Mouse (Mus musculus) urinary bladder, adult 2 months (tissue): ENCODE data around the gene Tmco3. TPM values are rescaled to one million over a fixed set of nuclear protein-coding genes. Genes with fewer than 3 reads are reported as not detected.
"Not testable (repeated sequence)": the region's sequence is repeated elsewhere in the genome, so short reads cannot be mapped to it uniquely, and the experiment has no call there.

Source experiments
- DNase-seq: peaks from one replicate; pipeline ENCODE4 v3.0.0; 2022; ENCODE audit warnings: low spot score
- polyA plus RNA-seq: library from polyadenylated mRNA; depleted of rRNA; stranded (reverse); fragments of >200 nt; gene quantifications from 2 replicates; pipeline ENCODE4 v1.2.3, GENCODE M21; 2012

Tmco3 gene
- polyA plus RNA-seq, 1 experiment, result 22.1 TPM

DNA sequence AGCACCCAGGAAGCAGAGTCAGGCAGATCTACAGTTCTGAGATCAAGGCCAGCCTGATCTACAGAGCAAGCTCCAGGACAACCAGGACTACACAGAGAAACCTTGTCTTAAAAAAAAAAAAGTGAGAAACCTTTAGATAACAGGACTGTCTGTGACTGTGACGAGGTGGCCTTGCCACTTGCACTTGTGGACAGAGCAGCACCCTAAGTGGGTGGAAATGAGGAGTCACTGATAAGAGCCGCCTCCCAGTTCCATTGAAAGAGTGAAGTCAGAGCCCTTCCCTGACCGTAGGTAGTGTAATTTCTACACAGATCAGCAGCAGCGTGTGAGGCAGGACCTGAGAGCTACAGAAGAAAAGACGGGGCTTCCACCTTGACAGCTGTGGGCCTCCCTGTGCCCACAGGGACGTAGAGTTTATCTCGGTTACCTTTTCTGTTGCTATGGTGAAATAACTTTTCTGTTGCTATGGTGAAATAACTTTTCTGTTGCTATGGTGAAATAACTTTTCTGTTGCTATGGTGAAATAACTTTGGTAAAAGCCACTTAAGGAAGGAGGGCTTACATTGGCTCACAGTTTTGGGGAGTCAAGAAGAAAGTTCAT is 18.4 kb downstream of the Tmco3 start:
- no peak for DNase-seq

DNA sequence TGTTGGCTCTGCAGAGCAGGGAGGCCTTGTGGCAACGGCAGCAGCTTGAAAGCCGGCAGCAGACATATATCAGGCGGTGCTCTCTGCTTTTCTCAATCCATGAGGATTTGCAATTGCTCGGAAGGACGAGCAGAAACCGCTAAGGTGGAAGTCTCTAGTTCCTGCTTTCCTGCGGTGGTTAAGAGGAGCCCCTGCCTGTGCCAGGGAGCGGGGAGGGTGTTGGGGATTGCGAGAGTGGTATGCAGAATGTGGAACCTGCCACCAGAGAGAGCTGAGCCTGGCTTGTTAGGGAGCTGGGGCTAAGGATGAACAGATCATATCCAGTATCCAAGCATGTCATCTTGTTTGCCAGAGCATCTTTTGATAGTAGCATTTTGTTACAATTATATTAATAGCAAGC is 18.9 kb downstream of the Tmco3 start:
- no peak for DNase-seq

DNA sequence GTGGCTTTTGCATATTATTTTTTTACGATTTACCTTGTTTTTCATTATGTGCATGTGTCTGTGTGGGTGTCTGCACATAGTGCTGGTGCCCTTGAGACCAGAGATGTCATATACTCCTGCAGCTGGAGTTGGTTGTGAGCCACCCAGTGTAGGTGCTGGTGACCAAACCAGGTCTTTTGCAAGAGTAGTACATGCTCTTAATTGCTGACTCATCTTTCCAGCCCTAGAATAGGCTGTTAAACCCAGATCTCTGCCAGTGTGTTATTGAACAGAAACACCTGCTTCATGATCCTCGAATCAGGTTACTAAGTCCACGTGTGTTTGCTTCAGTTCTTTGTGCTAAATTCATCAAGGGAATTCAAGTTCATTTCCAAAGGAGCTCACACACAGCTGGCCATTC is 26.9 kb downstream of the Tmco3 start:
- DNase-seq, result no peak

DNA sequence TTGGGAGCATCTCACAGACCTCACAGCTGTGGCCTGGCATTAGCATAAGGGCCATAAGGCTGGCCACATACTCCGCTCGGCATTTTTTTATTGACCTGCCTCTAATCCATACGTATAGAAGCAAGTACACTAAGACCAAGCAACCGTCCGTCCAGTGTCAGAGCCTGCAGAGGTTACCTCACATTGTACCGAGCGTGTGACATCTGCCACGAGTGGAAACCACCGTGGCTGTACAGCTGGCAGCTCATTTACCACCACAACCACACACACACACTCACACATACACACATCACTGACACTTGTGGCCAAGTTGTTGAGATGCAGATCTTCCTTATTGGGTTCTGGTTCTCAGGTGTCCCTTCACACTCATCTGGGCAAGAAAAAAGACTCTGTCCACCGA is 28.7 kb downstream of the Tmco3 start:
- no peak for DNase-seq

DNA sequence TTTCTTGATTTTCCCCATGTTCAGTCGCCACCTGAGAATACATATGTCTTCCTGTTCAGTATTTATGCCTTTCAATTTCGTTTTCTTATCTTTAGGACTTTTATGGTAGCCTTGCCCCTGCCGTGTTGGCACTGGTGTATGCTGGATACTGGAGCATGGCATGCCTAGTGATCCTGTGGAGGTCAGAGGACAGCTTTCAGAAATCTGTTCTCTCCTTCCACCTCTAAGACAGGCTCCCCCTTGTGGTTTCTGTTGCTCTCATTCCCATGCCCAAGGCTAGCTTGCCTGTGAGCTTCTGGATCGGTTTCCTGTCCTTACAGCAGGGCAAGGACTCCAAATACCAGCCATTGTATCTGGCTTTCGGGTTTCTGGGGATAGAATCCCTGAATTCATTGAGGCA is 38.6 kb downstream of the Tmco3 start:
- no peak for DNase-seq

DNA sequence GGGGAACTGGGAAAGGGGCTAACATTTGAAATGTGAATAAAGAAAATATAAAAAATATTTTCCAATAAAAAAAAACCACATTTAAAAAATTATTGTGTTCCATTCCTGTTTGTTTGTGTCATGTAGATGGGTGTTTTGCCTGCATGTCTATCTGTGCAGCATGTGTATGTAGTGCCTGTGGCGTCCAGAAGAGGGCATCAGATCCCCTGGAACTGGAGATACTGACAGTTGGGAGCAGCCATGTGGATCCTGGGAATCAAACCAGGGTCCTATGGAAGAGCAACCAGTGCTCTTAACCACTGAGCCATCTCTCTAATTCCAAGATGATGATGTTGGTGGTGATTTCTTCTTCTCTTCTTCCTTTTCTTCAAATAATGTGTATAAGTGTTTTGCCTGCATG is 46.7 kb downstream of the Tmco3 start:
- DNase-seq, result no peak

DNA sequence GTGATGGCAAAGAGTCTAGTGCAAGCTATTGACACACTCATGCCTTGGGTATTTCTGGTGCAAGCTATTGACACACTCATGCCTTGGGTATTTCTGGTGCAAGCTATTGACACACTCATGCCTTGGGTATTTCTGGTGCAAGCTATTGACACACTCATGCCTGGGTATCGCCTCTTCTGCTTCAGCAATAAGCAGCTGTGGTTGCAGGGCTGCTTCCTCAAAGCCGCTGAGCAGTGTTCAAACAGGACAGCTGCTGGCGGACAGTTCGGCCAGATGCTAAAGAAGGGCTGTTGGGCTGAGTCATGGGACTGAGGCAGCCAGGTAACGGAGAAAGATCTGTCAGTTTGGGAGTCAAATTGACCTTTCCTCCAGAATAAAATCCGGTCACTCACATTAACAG is 49.3 kb downstream of the Tmco3 start:
- DNase-seq, result not testable (repeated sequence)

DNA sequence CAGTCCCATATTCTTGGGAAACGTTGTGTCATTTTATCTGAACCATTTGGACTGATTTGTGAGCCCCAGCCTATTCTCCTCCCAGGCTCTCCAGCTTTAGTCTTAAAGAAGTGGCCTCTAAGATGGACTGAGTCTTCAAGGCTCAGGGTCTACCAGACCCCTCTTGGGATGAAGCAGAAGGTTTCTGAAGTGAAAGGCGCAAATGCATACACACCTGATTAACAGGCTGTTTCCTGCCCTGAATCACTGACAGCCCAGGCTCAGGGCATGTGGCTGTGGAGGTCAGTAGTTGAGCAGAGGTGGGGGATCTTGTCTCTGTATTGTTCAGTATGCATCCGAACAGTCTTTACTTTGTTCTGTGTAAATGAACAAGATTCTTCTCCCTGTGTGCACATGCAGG is 49.7 kb downstream of the Tmco3 start:
- DNase-seq, result no peak

DNA sequence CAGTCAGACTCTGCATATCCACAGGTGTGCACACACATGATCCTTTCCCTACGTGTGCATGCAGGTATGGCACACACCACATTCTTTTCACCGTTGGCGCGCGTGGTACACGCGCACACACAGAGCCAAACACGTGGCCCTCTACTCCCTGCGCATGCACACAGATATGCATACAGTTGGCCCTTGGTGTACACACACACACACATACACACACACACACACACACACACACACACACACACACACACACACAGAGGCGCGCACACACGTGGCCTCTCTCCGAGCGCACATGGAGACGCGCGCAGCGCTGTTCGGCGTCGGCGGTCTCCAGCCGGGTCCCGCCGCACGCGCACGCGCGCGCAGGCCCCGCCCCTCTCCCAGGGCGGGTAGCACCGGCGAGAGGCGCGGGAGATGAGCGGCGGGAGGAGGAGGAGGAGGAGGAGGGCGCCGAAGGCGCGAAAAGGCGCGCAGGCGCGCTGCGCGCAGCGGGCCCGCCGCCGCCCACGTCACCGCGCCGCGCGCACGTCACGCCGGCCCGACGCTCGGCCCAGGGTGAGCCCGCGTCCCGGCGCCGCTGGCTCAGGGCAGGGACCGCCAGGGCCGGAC is 50.4 kb downstream of the Tmco3 start, which contains the start of gene Tfdp1:
TSS of gene Tfdp1 (plus strand) at position 497 of the 606 bp plus-strand sequence.
- peak; percentile 60 for DNase-seq

DNA sequence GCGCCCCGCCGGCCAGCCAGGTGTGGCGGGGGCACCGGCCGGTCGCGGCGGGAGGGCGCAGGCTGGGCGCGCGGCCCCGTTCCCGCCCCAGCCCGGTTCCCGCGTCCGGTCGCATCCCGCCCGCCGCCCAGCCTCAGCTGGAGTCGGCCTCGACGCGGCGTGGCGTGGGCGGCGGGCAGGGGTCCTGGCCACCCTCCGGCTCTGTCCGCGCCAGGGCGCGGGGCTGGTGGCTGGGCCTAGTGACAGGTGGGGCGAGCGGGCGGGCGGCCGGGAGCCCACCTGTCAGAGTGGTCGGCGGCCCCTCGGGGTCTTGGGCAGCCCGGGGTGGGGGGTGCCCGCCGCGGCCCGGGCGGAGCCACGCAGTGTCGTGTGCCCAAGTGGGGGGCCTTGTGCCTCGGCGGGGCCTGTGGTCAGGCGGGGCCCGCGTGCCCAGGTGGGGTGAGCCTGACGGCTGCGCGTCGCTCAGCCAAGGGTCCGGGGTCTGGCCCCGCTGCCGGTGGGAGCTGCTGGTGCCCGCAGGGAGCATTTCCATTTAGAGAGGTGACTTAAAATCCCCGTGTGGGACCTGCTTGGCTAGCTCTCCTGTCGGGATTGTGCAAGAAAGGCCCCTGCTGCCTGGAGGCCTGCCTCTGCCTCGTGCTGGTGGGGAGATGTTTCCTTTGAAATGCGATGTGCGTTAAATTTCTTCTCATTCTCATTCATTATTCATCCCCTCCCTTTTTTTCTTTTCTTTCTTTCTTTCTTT is 51.1 kb downstream of the Tmco3 start:
- peak; percentile 44 for DNase-seq

DNA sequence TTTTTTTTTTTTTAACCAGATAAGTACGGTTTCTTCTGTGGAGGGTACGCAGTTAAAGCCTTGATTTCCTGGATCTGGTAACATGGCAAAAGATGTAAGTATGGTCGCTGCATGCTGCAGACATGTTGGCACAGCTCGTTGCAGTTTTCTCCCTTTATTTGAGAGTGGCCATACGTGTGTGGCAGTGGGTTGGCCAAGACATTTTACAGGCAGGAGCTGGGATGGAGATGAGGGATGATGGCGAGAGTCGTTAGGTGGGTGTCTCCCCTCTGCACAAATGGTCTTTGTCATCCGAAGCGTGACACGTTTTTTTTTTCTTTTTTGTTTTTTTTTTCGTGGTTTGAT is 51.6 kb downstream of the Tmco3 start:
- DNase-seq, result no peak

DNA sequence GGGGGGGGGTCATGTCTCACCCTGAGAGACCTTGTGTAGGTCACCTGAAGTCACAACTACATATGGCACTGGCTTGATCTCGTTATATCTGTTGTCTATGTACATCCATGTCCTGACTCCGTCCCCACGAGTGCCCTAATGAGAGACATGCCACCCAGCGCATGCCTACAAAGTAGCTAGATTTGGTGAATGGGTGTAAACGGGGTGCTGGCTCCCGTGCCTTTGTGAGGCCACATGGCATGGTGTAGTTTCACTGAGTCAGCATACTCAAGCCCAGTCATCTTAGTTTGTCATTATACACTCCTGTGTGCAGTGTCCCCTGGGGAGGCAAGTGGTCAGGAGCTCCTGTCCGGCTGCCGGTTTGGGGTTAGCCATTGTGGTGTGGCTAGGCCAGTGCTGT is 52.7 kb downstream of the Tmco3 start:
- no peak for DNase-seq

DNA sequence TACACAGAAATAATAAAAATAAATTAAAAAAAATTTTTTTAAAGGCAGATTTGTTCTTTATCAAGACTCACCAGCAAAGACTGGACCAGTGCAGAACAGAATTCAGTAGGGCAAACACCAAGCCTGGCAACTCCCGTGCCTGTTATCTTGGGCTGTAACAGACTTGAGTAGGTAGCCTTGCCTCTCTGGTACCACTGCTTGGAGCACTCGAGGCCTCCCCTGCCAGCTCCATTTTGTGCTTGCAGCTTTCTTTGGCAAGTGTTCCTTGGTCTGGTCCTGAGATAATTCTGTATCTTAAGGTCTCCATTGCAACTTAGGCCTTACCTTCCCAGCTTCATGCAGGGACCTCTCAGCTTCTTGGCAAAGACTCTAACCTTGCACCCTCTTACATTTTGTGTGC is 54.4 kb downstream of the Tmco3 start:
- DNase-seq, result no peak

DNA sequence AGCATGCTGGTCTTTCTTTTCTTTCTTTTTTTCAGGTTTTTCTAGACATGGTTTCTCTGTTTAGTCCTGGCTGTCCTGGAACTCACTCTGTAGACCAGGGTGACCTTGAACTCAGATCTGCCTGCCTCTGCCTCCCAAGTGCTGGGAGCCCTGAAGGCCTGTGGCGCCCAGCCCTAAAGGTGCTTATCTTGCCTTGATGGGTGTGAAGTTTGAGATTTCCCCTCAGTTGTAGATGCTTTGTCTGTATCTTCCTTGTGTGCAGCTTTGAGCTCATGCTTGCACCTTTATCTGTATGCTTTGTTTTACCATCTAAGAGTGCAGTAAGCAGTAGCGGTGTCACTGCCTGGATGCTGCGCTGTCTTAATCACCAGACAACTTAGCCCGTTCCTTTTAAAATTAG is 55.1 kb downstream of the Tmco3 start:
- no peak for DNase-seq

DNA sequence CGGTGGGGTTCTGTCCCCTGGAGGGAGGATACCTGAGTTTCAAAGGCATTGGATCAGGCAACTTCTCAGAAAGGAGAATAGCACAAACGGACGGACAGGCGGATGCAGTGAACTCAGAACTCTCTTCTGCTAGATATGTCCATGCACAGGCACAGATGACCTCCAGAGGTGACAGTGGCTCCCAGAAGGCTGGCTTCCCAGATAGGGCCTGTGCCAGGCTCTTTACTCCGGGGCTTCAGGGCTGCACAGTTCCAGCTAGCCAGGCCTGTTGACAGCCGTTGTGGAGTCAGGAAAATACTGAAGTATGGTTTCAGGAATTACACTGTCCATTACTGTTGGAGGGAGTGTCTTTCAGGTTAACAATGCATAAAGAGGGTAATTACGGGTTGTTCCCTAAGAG is 62.1 kb downstream of the Tmco3 start:
- DNase-seq, result no peak

DNA sequence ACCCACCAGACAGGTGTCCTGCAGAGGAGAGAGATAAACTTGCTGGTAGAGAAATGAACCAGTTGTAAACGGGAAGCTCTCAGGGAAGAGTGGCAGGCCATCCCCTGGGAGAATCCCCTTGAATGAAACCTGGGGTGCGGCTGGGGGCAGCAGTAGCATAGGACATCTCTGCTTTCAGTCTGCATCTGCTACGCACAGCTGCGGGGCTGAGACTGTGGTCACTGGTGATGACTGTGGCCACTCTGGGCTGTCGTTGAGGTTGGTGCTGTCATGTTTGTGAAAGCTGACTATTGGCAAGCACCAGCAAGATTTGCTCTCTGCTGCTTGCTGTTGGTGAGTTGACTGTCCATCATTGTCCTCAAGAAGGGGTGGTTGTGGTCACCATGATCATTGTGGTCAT is 63.6 kb downstream of the Tmco3 start:
- DNase-seq, result no peak

DNA sequence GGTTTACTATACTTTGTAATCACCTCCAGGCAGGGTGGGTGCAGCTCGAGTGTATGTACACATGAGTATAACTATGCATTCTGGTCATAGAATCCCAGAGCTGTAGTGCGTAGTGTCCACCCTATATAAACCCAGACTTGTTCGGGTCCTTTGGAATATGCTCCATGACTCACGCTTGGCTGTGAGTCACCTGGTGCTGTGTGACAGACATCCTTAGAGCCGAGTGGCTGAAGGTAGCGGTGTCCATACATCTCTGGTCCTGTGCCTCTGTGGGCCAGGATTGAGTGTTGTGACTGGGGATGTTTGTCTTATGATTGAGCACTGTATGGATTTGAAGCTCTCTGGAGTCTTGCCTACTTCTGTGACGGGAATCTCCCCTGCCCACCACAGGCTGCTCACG is 64.6 kb downstream of the Tmco3 start:
- no peak for DNase-seq

DNA sequence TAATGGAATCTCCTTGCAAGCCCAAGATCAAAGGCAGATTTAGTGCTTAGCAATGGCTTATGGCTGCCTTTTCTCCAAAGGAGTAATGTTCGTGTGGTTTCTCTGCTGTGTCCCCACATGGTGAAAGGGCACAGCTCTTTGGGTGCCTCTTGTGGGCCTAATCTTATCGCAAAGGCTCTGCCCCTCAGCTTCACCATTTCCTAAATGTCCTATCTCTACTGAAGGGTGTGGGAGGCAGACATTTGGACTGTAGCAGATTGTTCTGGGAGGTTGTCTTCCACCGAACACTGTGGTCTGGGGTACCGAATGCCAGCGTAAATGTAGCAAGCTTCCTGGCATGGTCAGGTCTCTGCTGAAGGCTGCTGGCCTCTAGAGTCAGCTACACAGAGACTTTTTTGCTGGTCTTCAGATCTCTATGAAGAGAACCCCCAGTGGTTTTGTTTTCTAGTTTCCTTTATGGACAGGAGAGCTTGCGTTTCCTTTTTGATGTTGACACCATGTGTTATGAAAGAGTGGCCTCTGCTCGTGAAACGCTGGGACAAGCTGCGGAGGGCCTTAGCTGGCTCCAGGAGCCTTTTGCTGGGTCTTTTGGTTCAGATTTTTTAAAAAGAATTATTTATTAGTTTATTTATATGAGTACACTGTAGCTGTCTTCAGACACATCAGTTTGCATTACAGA is 65.3 kb downstream of the Tmco3 start:
- no peak for DNase-seq

DNA sequence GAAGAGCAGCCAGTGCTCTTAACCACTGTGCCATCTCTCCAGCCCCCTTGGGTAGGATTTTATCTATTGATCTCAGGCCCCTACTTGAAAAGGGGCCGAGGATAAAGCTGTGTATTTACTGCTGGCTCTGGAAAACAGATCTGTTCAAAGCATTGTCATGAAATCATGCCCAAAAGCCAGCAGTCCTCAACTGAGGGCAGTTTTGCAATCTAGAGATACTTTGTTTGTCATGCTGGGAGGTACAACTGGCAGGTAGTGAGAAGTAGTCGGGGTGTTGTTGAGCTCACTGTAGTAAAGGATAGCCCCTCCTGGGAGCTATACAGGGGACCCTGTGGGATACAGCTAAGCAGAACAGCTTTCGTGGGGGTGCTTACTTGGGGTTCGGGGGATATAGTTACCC is 65.9 kb downstream of the Tmco3 start:
- no peak for DNase-seq

DNA sequence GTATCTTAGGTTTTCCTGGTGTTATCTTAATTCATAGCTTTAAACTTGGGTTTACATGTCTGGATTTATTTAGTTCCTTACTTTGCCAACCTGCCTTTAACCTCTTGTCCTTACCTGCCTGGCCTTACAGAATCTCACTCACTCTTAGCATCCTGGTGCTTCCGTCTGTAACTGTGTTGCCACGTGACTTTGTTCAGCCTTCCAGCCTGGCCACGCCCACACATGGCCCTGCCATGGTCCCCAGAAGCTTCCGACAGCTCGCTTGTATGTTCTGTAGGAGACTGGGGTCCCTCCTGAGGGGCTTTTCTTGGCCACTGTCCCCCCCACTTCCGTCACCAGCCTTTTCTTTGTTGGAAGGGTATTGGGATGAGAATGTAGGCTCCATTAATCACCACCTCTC is 68.2 kb downstream of the Tmco3 start:
- no peak for DNase-seq

DNA sequence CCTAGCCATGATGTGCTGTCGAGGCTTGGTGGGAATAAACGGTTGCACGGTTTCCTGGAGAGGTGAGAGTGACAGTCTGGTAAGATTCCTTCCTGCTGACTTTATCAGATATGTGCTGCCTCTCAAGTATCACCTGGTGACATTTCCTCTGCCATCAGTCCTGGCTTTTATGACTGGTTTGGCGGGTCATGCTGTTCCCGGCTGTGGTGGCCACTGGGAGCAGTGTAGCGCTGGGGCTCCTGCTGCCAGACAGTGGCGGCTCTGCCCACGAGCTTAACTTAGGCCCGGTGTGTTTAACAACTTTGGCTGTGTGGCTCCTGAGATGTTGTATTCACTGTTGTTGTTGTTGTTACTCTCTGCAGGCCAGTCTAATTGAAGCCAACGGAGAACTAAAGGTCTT is 68.7 kb downstream of the Tmco3 start:
- DNase-seq, result no peak

DNA sequence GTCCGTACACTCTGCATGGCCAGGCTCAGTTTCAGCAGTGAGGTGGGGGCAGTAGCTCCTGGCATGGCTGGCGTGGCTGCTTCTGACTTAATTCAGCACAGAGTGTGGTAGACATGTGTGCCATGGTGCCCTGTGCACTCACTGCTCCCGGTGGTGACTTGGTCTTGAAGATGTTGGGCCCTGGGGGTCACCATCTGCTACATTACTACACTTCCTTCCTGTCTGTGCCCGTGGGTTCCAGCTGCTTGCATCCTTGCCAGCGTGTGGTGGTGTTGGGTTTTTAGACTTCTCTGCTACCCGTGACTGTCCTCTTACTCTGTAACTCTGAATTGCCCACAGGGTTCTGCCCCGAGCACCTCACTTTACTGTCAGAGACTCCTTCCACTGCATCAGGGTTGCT is 72.2 kb downstream of the Tmco3 start:
- DNase-seq, result no peak

DNA sequence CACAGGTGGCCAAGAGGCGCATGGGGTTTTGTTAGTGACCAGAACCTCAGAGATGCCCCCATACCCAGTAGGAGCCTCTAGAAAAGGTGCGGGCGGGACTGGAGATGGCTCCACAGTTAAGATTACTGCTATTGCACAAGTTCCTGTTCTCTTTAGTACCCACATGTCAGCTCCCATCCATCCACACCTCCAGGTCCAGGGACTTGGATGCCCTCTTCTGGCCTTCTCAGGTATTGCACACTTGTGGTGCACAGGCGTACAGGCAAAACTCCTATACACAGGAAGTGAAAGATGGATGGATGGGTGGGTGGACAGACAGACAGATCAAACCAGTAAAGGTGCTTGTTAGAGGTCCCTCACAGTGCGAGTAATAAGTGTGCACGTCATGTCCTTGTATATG is 73.9 kb downstream of the Tmco3 start:
- DNase-seq, result no peak
